Mouse (Mus musculus): ENCODE results near the gene Tnks2. TPM values are rescaled to one million over a fixed set of nuclear protein-coding genes. Genes with fewer than 3 reads are reported as not detected.
"Not testable (repeated sequence)": the region's sequence is repeated elsewhere in the genome, so short reads cannot be mapped to it uniquely, and the experiment has no call there.

The Tnks2 gene
- polyA plus RNA-seq, 1 experiment, result 75.8 TPM

DNA sequence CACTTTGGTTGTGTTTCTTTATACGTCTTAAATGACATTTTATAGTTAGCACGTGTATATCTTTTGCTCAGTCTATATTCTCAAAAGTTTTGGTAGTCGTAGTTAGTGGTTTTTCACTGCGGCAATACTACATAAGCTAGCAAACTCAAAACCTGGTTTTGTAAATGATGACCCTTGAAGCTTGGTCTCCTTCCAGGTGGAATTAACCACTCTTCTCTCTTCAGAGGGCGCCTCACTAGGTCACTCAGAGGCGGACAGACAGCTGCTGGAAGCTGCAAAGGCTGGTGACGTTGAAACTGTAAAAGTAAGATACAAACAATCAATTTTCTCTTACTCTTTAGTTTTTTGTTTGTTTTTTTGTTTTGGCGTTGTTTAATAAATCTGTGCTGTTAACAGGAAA, 33.4 kb downstream of the Tnks2 start:
- Histone ChIP-seq H3K27ac (ENCODE audit: insufficient read depth, low read depth, low read length) (no peak overlapping the region), H3K4me3 (ENCODE audit: insufficient read depth, low read depth, low read length) (no peak overlapping the region), H3K4me1 (ENCODE audit: control insufficient read depth, insufficient read depth, low read length) (no peaks in the 10 kb centered on the region)
- 89% methylated on average over 8 of the region's 8 CpGs for WGBS
- no peak for TF ChIP-seq POLR2A (IDR thresholded peaks at IDR 0.05; ENCODE audit: insufficient read depth, low read depth, low read length)
- no peak for TF ChIP-seq CTCF (IDR thresholded peaks at IDR 0.05; ENCODE audit: insufficient read depth, low read depth, low read length)

DNA sequence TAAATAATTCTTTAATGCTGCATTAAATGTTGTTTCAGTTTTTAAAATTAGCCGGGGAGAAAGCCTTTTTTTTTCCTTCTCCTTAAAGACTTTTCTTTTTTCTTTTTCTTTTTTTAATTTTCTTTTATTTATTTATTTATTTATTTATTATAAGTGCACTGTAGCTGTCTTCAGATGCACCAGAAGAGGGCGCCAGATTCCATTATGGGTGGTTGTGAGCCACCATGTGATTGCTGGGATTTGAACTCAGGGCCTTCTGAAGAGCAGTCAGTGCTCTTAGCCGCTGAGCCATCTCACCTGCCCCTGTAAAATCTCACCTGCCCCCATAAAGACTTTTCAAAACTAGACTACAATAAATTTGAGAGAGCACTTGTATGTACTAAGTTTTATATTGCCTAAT, 34.6 kb downstream of the Tnks2 start:
- not testable (repeated sequence) for H3K27ac ChIP-seq (ENCODE audit: insufficient read depth, low read depth, low read length); H3K4me1 ChIP-seq (ENCODE audit: control insufficient read depth, insufficient read depth, low read length); H3K4me3 ChIP-seq (ENCODE audit: insufficient read depth, low read depth, low read length)
- 83% methylated on average over 3 of the region's 3 CpGs for WGBS

DNA sequence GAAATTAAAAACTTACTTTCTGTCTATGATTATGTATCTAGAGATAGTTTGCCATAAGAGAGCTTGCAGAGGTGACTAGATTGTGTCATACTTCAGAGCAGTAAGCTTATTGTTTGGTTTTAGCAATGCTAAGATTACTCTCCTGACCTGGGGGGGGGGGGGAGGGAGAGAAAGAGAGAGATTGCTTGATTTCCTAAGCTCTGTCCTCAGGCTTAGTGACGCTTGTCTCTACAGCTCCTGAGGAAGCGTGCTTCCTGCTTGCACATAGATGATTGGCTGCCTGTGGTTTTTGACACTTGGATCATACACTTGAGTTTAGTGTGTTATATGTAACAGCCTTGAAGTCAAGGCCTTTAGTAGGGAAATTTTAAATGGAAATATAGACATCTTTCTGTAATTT, 40.6 kb downstream of the Tnks2 start:
- H3K4me3 ChIP-seq (ENCODE audit: insufficient read depth, low read depth, low read length), result no peak overlapping the region
- H3K4me1 ChIP-seq (ENCODE audit: control insufficient read depth, insufficient read depth, low read length), result peaks cover 3% of the 10 kb centered on the region; the same call in 1 of the 2 replicates
- 85% methylated on average over 2 of the region's 2 CpGs for WGBS
- no peak for TF ChIP-seq POLR2A (IDR thresholded peaks at IDR 0.05; ENCODE audit: insufficient read depth, low read depth, low read length)
- TF ChIP-seq CTCF (IDR thresholded peaks at IDR 0.05; ENCODE audit: insufficient read depth, low read depth, low read length), result no peak
- no peak overlapping the region for H3K27ac ChIP-seq (ENCODE audit: insufficient read depth, low read depth, low read length)

DNA sequence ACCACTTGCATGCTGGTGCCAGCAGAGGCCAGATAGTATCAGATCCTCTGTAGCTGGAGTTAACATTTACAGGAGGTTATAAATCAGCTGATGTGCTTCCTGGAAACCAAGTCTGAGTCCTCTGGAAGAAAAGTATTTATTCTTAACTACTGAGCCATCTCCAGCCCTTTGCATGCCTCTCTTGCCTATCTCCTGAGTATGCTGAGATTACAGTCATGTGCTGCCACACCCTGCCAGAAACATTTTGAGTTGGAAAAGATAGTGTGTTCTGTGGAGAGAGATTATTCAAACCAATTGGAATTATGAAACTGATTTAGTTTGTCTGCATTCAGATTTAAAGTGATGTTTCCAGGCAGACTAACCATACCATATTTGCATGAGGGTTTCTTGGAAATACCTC, 43.3 kb downstream of the Tnks2 start:
- Histone ChIP-seq H3K4me3 (ENCODE audit: insufficient read depth, low read depth, low read length) (no peak overlapping the region), H3K27ac (ENCODE audit: insufficient read depth, low read depth, low read length) (no peak overlapping the region), H3K4me1 (ENCODE audit: control insufficient read depth, insufficient read depth, low read length) (peaks cover 3% of the 10 kb centered on the region; the same call in 1 of the 2 replicates)
- TF ChIP-seq CTCF (IDR thresholded peaks at IDR 0.05; ENCODE audit: insufficient read depth, low read depth, low read length), result no peak
- no peak for TF ChIP-seq POLR2A (IDR thresholded peaks at IDR 0.05; ENCODE audit: insufficient read depth, low read depth, low read length)

DNA sequence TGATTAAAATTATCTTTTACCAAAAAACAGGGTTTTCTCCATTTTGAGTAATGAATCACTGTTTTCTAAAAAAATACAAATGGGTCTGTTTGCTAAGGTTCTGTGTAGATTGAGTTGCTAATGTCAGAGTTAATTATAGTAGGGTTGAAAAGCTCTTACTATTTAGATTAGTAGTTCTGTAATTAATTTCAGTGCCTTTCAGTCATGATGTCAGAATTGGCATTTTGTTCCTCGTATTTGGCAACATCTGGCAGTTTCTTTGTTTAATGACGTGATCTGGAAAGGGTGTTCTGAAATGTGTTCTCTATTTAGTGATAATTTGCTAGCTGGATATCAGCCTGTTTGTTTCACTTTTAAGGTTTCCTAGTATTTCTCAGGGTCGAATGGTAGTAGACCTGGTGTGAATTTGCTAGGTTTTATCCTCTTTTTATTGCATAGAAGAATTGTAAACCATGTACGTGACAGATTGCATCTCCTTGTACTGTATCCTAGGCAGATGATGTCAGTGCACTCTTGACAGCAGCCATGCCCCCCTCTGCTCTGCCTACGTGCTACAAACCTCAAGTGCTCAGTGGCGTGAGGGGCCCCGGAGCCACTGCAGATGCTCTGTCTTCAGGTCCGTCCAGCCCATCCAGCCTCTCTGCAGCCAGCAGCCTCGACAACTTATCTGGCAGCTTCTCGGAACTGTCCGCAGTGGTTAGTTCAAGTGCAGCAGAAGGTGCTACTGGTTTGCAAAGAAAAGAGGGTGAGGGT, 44.9 kb downstream of the Tnks2 start:
- H3K4me1 ChIP-seq (ENCODE audit: control insufficient read depth, insufficient read depth, low read length), result peaks cover 3% of the 10 kb centered on the region; the same call in 1 of the 2 replicates
- 31% methylated on average over 11 of the region's 11 CpGs for WGBS
- TF ChIP-seq CTCF (IDR thresholded peaks at IDR 0.05; ENCODE audit: insufficient read depth, low read depth, low read length) (no peak), POLR2A (IDR thresholded peaks at IDR 0.05; ENCODE audit: insufficient read depth, low read depth, low read length) (no peak)

DNA sequence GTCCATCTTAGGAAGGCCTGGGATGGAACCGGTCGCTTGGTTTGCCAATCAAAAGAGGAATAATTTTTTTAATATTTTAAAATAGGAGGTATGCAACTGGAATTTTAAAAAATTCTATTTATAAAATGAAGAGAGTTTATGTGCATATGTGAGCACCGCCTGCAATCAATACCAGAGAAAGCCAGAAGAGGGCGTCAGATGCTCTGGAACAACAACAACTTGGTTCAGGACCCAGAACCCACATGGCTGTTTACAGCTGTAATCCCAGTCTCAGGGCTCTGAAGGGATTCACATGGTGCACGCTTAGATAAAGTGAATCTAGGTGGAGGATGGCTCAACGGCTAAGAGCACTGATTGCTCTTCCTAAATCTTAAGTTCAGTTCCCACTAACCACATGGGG, 49.1 kb downstream of the Tnks2 start:
- Histone ChIP-seq H3K4me3 (ENCODE audit: insufficient read depth, low read depth, low read length) (no peak overlapping the region), H3K27ac (ENCODE audit: insufficient read depth, low read depth, low read length) (no peak overlapping the region), H3K4me1 (ENCODE audit: control insufficient read depth, insufficient read depth, low read length) (peaks cover 3% of the 10 kb centered on the region; the same call in 1 of the 2 replicates)
- 84% methylated on average over 6 of the region's 6 CpGs for WGBS
- TF ChIP-seq POLR2A (IDR thresholded peaks at IDR 0.05; ENCODE audit: insufficient read depth, low read depth, low read length) (no peak), CTCF (IDR thresholded peaks at IDR 0.05; ENCODE audit: insufficient read depth, low read depth, low read length) (no peak)

More for the DNA sequence above, 44.9 kb downstream of the Tnks2 start:
- peak overlapping the region; percentile 4; the same call in 1 of the 2 replicates for H3K27ac ChIP-seq (ENCODE audit: insufficient read depth, low read depth, low read length)
- H3K4me3 ChIP-seq (ENCODE audit: insufficient read depth, low read depth, low read length), result no peak overlapping the region

DNA sequence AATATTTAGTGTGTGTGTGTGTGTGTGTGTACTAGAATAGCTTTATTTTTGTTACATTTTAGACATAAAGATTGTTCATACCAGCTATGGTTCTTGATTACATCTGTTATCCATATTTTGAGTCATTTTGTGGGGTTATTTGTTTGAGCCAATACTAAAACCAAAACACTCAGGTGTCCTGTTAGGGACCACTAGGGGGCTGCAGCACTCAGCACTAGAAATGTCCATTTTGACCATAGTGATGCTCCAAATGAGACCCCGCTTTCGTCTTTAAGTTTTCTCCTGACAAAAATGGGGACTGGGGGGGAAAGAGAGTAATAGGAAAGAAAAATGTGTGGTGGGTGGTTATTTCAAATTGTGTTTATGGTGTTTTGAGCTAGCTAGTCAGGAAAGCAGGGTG, 52.3 kb downstream of the Tnks2 start:
- TF ChIP-seq POLR2A (IDR thresholded peaks at IDR 0.05; ENCODE audit: insufficient read depth, low read depth, low read length), result no peak
- TF ChIP-seq CTCF (IDR thresholded peaks at IDR 0.05; ENCODE audit: insufficient read depth, low read depth, low read length), result no peak
- Histone ChIP-seq H3K4me3 (ENCODE audit: insufficient read depth, low read depth, low read length) (no peak overlapping the region), H3K27ac (ENCODE audit: insufficient read depth, low read depth, low read length) (no peak overlapping the region), H3K4me1 (ENCODE audit: control insufficient read depth, insufficient read depth, low read length) (no peaks in the 10 kb centered on the region)
- WGBS, result 63% methylated on average over 2 of the region's 2 CpGs

DNA sequence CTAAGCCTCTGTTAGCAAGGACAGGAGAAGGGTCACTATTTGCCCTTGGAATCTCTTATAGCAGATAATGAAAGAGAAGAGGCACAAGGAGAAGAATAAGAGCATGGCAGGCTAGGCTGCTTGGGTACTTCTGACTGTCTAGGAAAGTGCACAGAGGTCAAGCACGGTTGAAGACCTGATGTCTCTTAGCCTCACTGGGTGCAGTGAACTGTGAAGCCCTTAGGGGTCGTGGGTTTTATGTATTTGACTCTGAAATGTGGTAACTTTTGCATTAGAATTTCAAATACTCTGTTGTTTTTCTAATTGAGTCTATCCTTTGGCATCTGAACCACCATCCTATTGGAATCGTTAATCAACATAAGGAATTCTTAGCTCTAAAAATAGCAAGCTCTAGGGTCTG, 53.7 kb downstream of the Tnks2 start:
- Histone ChIP-seq H3K4me1 (ENCODE audit: control insufficient read depth, insufficient read depth, low read length) (no peaks in the 10 kb centered on the region), H3K4me3 (ENCODE audit: insufficient read depth, low read depth, low read length) (no peak overlapping the region), H3K27ac (ENCODE audit: insufficient read depth, low read depth, low read length) (no peak overlapping the region)
- 57% methylated on average over 3 of the region's 3 CpGs for WGBS
- TF ChIP-seq CTCF (IDR thresholded peaks at IDR 0.05; ENCODE audit: insufficient read depth, low read depth, low read length) (no peak), POLR2A (IDR thresholded peaks at IDR 0.05; ENCODE audit: insufficient read depth, low read depth, low read length) (no peak)

DNA sequence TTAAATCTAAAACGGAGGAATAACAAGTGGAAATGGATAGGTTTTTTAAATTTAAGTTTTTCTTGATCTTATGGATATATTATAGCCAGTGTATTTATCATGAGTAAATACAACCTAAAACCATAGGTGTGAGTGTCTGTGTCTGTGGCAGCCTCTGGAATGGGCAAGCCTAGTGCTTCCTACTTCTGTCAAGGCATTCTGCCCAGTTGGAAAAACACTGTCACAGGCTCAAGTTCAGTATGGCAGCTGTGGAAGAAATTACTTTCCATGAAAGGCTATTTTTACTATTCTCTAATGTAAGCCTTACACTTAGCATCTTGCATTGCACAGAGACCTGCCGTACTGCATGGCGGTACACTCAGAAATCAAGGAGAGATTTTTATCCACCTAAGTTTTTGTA, 57.7 kb downstream of the Tnks2 start:
- Histone ChIP-seq H3K4me1 (ENCODE audit: control insufficient read depth, insufficient read depth, low read length) (peaks cover 2% of the 10 kb centered on the region), H3K4me3 (ENCODE audit: insufficient read depth, low read depth, low read length) (no peak overlapping the region), H3K27ac (ENCODE audit: insufficient read depth, low read depth, low read length) (no peak overlapping the region)
- no peak for TF ChIP-seq POLR2A (IDR thresholded peaks at IDR 0.05; ENCODE audit: insufficient read depth, low read depth, low read length)
- TF ChIP-seq CTCF (IDR thresholded peaks at IDR 0.05; ENCODE audit: insufficient read depth, low read depth, low read length), result no peak
- WGBS, result 84% methylated on average over 3 of the region's 3 CpGs
